Comparison of ENCODE assay signal across 14 mouse cellular contexts in genomic region chr1:93079602-93080001, GRCm38 (mm10). TPM values are rescaled to one million over a fixed set of nuclear protein-coding genes. Genes with fewer than 3 reads are reported as not detected.
DNase-seq lines count a peak whose midpoint lies in the region; ATAC-seq and TF ChIP-seq lines count a peak whose summit lies in the region.
"Had no signal": no experiment of that assay in that cellular context is flagged by ENCODE, and none has a peak within 500 bp of the region (broad histone marks: within the 10 kb centered on the region; RNA-seq: fewer than 3 reads in every experiment).

No protein-coding gene starts in this region.

- H3K27ac ChIP-seq in hindbrain, embryonic 11.5 days (ENCODE audit: low read depth, low read length) = 0 out of 2 replicates have a peak overlapping the region, but pooled peaks have one; percentile 7
- no peak overlapping the region for H3K27ac ChIP-seq in limb, embryonic 13.5 days
- H3K27ac ChIP-seq: intestine, embryonic 15.5 days had no signal

- no peak overlapping the region for H3K9ac ChIP-seq in hindbrain, embryonic 11.5 days (ENCODE audit: low read depth, low read length)
- H3K9ac ChIP-seq in limb, embryonic 13.5 days = 0 out of 2 replicates have a peak overlapping the region, but pooled peaks have one; percentile 1
- H3K9ac ChIP-seq: heart, embryonic 12.5 days; intestine, embryonic 15.5 days had no signal

- peak; percentile 76 for DNase-seq in Muller cell, postnatal 12 days (ENCODE audit: inconsistent ontology term)
- peak; percentile 50 for DNase-seq in embryo, embryonic 11 days
- DNase-seq in hindbrain, embryonic 11.5 days (ENCODE audit: low spot score) = peak; percentile 43
- DNase-seq in heart, postnatal 36 days = no peak
- no peak for DNase-seq in lung, adult 2 months
- no peak for DNase-seq in heart, adult 8-10 months (ENCODE audit: low spot score)
- DNase-seq in urinary bladder, postnatal 36 days (ENCODE audit: low spot score in 2 of 2) = no peak
- DNase-seq: cerebellum, adult 11 months; lung, adult 18-20 months had no signal

- no peak for TF ChIP-seq POLR2A in lung, adult 2 months (IDR thresholded peaks at IDR 0.05; ENCODE audit: borderline replicate concordance, extremely low read depth, low read depth, low read length)

- no peak overlapping the region for H3K4me3 ChIP-seq in hindbrain, embryonic 11.5 days (ENCODE audit: low read depth, low read length)
- no peak overlapping the region for H3K4me3 ChIP-seq in limb, embryonic 13.5 days
- H3K4me3 ChIP-seq in lung, adult 2 months (replicated peaks; ENCODE audit: extremely low read depth, low read depth, low read length) = no peak overlapping the region
- H3K4me3 ChIP-seq: heart, embryonic 12.5 days; intestine, embryonic 15.5 days; myocyte had no signal

- no peaks in the 10 kb centered on the region for H3K27me3 ChIP-seq in hindbrain, embryonic 11.5 days (ENCODE audit: control insufficient read depth, insufficient read depth, low read length)
- H3K27me3 ChIP-seq in limb, embryonic 13.5 days = no peaks in the 10 kb centered on the region
- H3K27me3 ChIP-seq: heart, embryonic 12.5 days; intestine, embryonic 15.5 days had no signal

- intact Hi-C loops in heart, postnatal 36 days (cut with DNase I) = loop anchor here (2.0 to 5.0 kb wide), 2 partner anchors 65 to 127 kb away; partner anchors contain the start of gene Gpr35

- H3K4me1 ChIP-seq in hindbrain, embryonic 11.5 days (replicated peaks; ENCODE audit: control insufficient read depth, insufficient read depth, low read length) = peaks cover 13% of the 10 kb centered on the region
- peaks cover 15% of the 10 kb centered on the region for H3K4me1 ChIP-seq in limb, embryonic 13.5 days
- H3K4me1 ChIP-seq in lung, adult 2 months (ENCODE audit: control insufficient read depth, insufficient read depth, low read length) = no peaks in the 10 kb centered on the region
- H3K4me1 ChIP-seq: intestine, embryonic 15.5 days had no signal

- H3K4me2 ChIP-seq in hindbrain, embryonic 11.5 days (replicated peaks; ENCODE audit: low read depth, low read length) = no peak overlapping the region
- H3K4me2 ChIP-seq in limb, embryonic 13.5 days (replicated peaks) = no peak overlapping the region
- H3K4me2 ChIP-seq: heart, embryonic 12.5 days; intestine, embryonic 15.5 days had no signal

- H3K9me3 ChIP-seq in hindbrain, embryonic 11.5 days (ENCODE audit: control insufficient read depth, low read length) = no peaks in the 10 kb centered on the region
- no peaks in the 10 kb centered on the region for H3K9me3 ChIP-seq in limb, embryonic 13.5 days
- H3K9me3 ChIP-seq: heart, embryonic 12.5 days; intestine, embryonic 15.5 days had no signal

- TF ChIP-seq CTCF in lung, adult 2 months (IDR thresholded peaks at IDR 0.05; ENCODE audit: insufficient read depth, low read length) = no peak

- 62% methylated on average over 3 of the region's 3 CpGs for WGBS in hindbrain, embryonic 11.5 days
- WGBS in limb, embryonic 13.5 days = 59% methylated on average over 3 of the region's 3 CpGs
- 83% methylated on average over 3 of the region's 3 CpGs for WGBS in lung, adult 2 months

- H3K36me3 ChIP-seq in hindbrain, embryonic 11.5 days (ENCODE audit: control insufficient read depth, insufficient read depth, low read length) = peaks cover 7% of the 10 kb centered on the region; the same call in 1 of the 2 replicates
- H3K36me3 ChIP-seq in limb, embryonic 13.5 days = peaks cover 17% of the 10 kb centered on the region; the same call in 1 of the 2 replicates
- H3K36me3 ChIP-seq: heart, embryonic 12.5 days; intestine, embryonic 15.5 days had no signal

- peak; percentile 71; the same call in 1 of the 2 replicates for ATAC-seq in hindbrain, embryonic 11.5 days (ENCODE audit: low FRiP score)
- no peak for ATAC-seq in limb, embryonic 13.5 days (ENCODE audit: low FRiP score, low read depth)
- ATAC-seq: intestine, embryonic 15.5 days had no signal

RNA-seq across cellular contexts. Expression of gene Kif1a, which starts 22.1 kb away (rescaled TPM):
- polyA plus RNA-seq in hindbrain, embryonic 11.5 days (2014; fragmentation: Nextera tagmentation; extraction: Ambion mirVana) = 72.0 and 82.8 TPM in 2 replicates
- polyA plus RNA-seq in limb, embryonic 13.5 days (2015; fragmentation: Nextera tagmentation; extraction: Ambion mirVana) = 18.3 and 19.2 TPM in 2 replicates
- total RNA-seq in heart, postnatal 36 days (2021) = 1 to 10 TPM; 1.7 to 2.0 TPM
- 2.0 and 2.7 TPM in 2 replicates for polyA plus RNA-seq in lung, adult 2 months (2012; rRNA removed)
- total RNA-seq in heart, adult 8-10 months (2022) = 1 to 10 TPM; 1.1 to 2.2 (median 1.3) TPM

RNA-seq across cellular contexts. Expression of gene Agxt, which starts 55.4 kb away (rescaled TPM):
- not detected in 2 replicates for polyA plus RNA-seq in hindbrain, embryonic 11.5 days (2014; fragmentation: Nextera tagmentation; extraction: Ambion mirVana)
- polyA plus RNA-seq in limb, embryonic 13.5 days (2015; fragmentation: Nextera tagmentation; extraction: Ambion mirVana) = not detected in 2 replicates
- total RNA-seq in heart, postnatal 36 days (2021) = not detected
- not detected in 2 replicates for polyA plus RNA-seq in lung, adult 2 months (2012; rRNA removed)
- not detected for total RNA-seq in heart, adult 8-10 months (2022)
- total RNA-seq: layer of hippocampus, postnatal 14 days had no signal
- polyA plus RNA-seq: heart, embryonic 12.5 days; myocyte had no signal

Comparison
In these comparisons a context has a peak if more than half of its experiments do, and no peak if none do; other contexts are left out.
1. DNase-seq: peak in Muller cell, postnatal 12 days (single experiment), embryo, embryonic 11 days (single experiment) and hindbrain, embryonic 11.5 days (single experiment); none in heart, postnatal 36 days (0 of 2), lung, adult 2 months (single experiment), heart, adult 8-10 months (single experiment) and urinary bladder, postnatal 36 days (0 of 2).